Comparison of ENCODE assay signal across 23 mouse cellular contexts in the genomic region with DNA sequence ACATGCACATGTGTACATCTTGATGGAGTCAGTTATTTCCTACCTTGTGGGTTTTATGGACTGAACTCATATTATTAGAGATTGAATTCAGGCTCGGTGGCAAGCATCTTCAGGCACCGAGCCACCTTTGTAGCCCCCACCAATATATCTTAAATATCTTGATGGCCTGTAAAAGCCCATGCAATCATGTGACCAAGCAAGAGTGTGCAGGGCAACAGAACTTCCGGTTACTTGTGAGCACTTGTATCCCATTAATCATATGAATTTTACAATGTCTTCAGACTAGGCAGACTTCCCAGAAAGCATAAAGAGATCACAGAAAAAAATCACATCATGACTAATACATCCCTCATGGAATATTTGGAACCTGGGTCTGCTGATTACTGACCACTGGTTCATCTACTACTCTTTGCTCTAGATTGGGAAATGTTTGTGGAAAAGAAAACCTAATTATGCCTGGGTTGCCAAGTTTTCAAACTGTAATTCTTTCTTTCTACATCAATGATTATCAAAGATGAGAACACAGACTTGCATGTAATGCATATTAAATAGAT.
DNase-seq lines count a peak whose midpoint lies in the region; ATAC-seq and TF ChIP-seq lines count a peak whose summit lies in the region.
"Had no signal": no experiment of that assay in that cellular context is flagged by ENCODE, and none has a peak within 500 bp of the region (broad histone marks: within the 10 kb centered on the region; RNA-seq: fewer than 3 reads in every experiment).

No protein-coding gene starts in this region.

- no peak overlapping the region for H3K4me3 ChIP-seq in kidney, postnatal 0 days (replicated peaks; ENCODE audit: low read depth, low read length)
- H3K4me3 ChIP-seq in kidney, embryonic 16.5 days (ENCODE audit: low read length), result no peak overlapping the region
- H3K4me3 ChIP-seq in C2C12 (ENCODE audit: insufficient read depth, poor library complexity, severe bottlenecking), result no peak overlapping the region
- no peak overlapping the region for H3K4me3 ChIP-seq in embryonic fibroblast, embryonic 13.5 days (ENCODE audit: insufficient read depth, low read length)
- H3K4me3 ChIP-seq: embryonic facial prominence, embryonic 15.5 days; forebrain, embryonic 12.5 days; heart, embryonic 10.5 days; hindbrain, embryonic 12.5 days had no signal

- H3ac ChIP-seq in C2C12 (ENCODE audit: control insufficient read depth, insufficient read length, low read depth), result no peak overlapping the region

- H3K4me1 ChIP-seq in kidney, postnatal 0 days (replicated peaks; ENCODE audit: insufficient read depth, low read length), result no peaks in the 10 kb centered on the region
- no peaks in the 10 kb centered on the region for H3K4me1 ChIP-seq in kidney, embryonic 16.5 days (ENCODE audit: insufficient read depth, low read length)
- no peaks in the 10 kb centered on the region; the same call in 1 of the 2 replicates for H3K4me1 ChIP-seq in embryonic fibroblast, embryonic 13.5 days (ENCODE audit: control insufficient read depth, insufficient read depth, low read length)
- H3K4me1 ChIP-seq: embryonic facial prominence, embryonic 15.5 days; forebrain, embryonic 12.5 days; heart, embryonic 10.5 days; hindbrain, embryonic 12.5 days had no signal

- no peaks in the 10 kb centered on the region for H3K9me3 ChIP-seq in kidney, postnatal 0 days (replicated peaks; ENCODE audit: low read length)
- no peaks in the 10 kb centered on the region for H3K9me3 ChIP-seq in kidney, embryonic 16.5 days (ENCODE audit: low read length)
- H3K9me3 ChIP-seq: embryonic facial prominence, embryonic 15.5 days; forebrain, embryonic 12.5 days; heart, embryonic 10.5 days; hindbrain, embryonic 12.5 days had no signal

- H3K9ac ChIP-seq in kidney, postnatal 0 days (ENCODE audit: low read depth, low read length), result no peak overlapping the region
- H3K9ac ChIP-seq in kidney, embryonic 16.5 days (replicated peaks; ENCODE audit: low read length), result no peak overlapping the region
- H3K9ac ChIP-seq: embryonic facial prominence, embryonic 15.5 days; forebrain, embryonic 12.5 days; hindbrain, embryonic 12.5 days had no signal

- TF ChIP-seq CTCF in kidney, postnatal 0 days (IDR thresholded peaks at IDR 0.05; ENCODE audit: low read depth), result no peak
- no peak for TF ChIP-seq CTCF in C2C12 (IDR thresholded peaks at IDR 0.05; ENCODE audit: control insufficient read depth, insufficient read depth, insufficient read length)
- TF ChIP-seq CTCF in embryonic fibroblast, embryonic 13.5 days (IDR thresholded peaks at IDR 0.05; ENCODE audit: borderline replicate concordance, insufficient read depth, low read length), result no peak

- H3K79me2 ChIP-seq in C2C12 (ENCODE audit: control insufficient read depth, insufficient read depth), result no peaks in the 10 kb centered on the region

- no peak overlapping the region for H3K4me2 ChIP-seq in kidney, postnatal 0 days (ENCODE audit: low read length)
- no peak overlapping the region for H3K4me2 ChIP-seq in kidney, embryonic 16.5 days (replicated peaks; ENCODE audit: low read depth, low read length)
- H3K4me2 ChIP-seq: embryonic facial prominence, embryonic 15.5 days; forebrain, embryonic 12.5 days; hindbrain, embryonic 12.5 days had no signal

- peak; percentile 57; the same call in 1 of the 2 replicates for ATAC-seq in kidney, postnatal 0 days (replicated peaks; ENCODE audit: low FRiP score, low read depth)
- ATAC-seq in kidney, embryonic 16.5 days (ENCODE audit: low FRiP score, low TSS enrichment), result no peak
- no peak for ATAC-seq in megakaryocyte-erythroid progenitor cell, adult 5-6 weeks (replicated peaks; ENCODE audit: low FRiP score, low TSS enrichment, poor library complexity, severe bottlenecking)
- ATAC-seq: forebrain, embryonic 16.5 days; hindbrain, embryonic 16.5 days; inflammation-experienced regulatory T-cells, adult 6 months had no signal

- H3K27me3 ChIP-seq in kidney, postnatal 0 days (ENCODE audit: insufficient read depth, low read length), result no peaks in the 10 kb centered on the region
- no peaks in the 10 kb centered on the region for H3K27me3 ChIP-seq in kidney, embryonic 16.5 days (ENCODE audit: insufficient read depth, low read length)
- H3K27me3 ChIP-seq in C2C12 (ENCODE audit: control insufficient read depth, insufficient read depth, insufficient read length), result no peaks in the 10 kb centered on the region
- H3K27me3 ChIP-seq: embryonic facial prominence, embryonic 15.5 days; forebrain, embryonic 12.5 days; hindbrain, embryonic 12.5 days had no signal

- no peak overlapping the region for H3K27ac ChIP-seq in kidney, postnatal 0 days
- H3K27ac ChIP-seq in kidney, embryonic 16.5 days (ENCODE audit: low read length), result no peak overlapping the region
- H3K27ac ChIP-seq in embryonic fibroblast, embryonic 13.5 days (ENCODE audit: insufficient read depth, low read length), result peak overlapping the region; percentile 73; the same call in 1 of the 2 replicates
- H3K27ac ChIP-seq: embryonic facial prominence, embryonic 15.5 days; forebrain, embryonic 12.5 days; heart, embryonic 10.5 days; hindbrain, embryonic 12.5 days had no signal

- DNase-seq in kidney, postnatal 0 days (ENCODE audit: low spot score), result peak; percentile 79
- peak; percentile 91 for DNase-seq in 3T3-L1 (ENCODE audit: low read depth, low spot score)
- no peak for DNase-seq in right cerebral cortex, postnatal 10 days (ENCODE audit: low spot score in 2 of 2)
- DNase-seq: adrenal gland, adult 8-10 months; B cell, adult 2 months; cerebellum, adult 11-12 months; cerebellum, adult 9-10 months; cerebellum, postnatal 25 days; gastrocnemius, postnatal 10 days; heart, adult 18-20 months; heart, postnatal 10 days; heart, postnatal 4 days had no signal

- 40% methylated on average over 3 of the region's 3 CpGs for WGBS in kidney, postnatal 0 days
- WGBS in kidney, embryonic 16.5 days, result 56% methylated on average over 3 of the region's 3 CpGs

- H3K79me3 ChIP-seq in C2C12 (ENCODE audit: low read depth), result no peaks in the 10 kb centered on the region

- TF ChIP-seq POLR2A in embryonic fibroblast, embryonic 13.5 days (IDR thresholded peaks at IDR 0.05; ENCODE audit: low read depth, low read length), result no peak

- H3K36me3 ChIP-seq in kidney, postnatal 0 days (ENCODE audit: insufficient read depth, low read length), result no peaks in the 10 kb centered on the region
- no peaks in the 10 kb centered on the region for H3K36me3 ChIP-seq in kidney, embryonic 16.5 days (ENCODE audit: insufficient read depth, low read length)
- H3K36me3 ChIP-seq in C2C12 (ENCODE audit: control insufficient read depth, insufficient read depth), result no peaks in the 10 kb centered on the region
- H3K36me3 ChIP-seq: embryonic facial prominence, embryonic 15.5 days; forebrain, embryonic 12.5 days; heart, embryonic 10.5 days; hindbrain, embryonic 12.5 days had no signal

TF ChIP-seq in C2C12, 6 proteins besides CTCF, POLR2A, EP300 and RAD21:
- TF ChIP-seq CEBPB (IDR thresholded peaks at IDR 0.05; ENCODE audit: low read depth) (peak; percentile 16), USF1 (IDR thresholded peaks at IDR 0.05; ENCODE audit: low read depth) (peak; percentile 85), MAX (IDR thresholded peaks at IDR 0.05) (no peak)

Comparison
In these comparisons a context has a peak if more than half of its experiments do, and no peak if none do; other contexts are left out.
1. DNase-seq: peak in kidney, postnatal 0 days (single experiment) and 3T3-L1 (single experiment); none in right cerebral cortex, postnatal 10 days (0 of 2).